Mouse (Mus musculus): ENCODE data around the gene Armc6.
A peak's percentile ranks its signal among the peaks of the same experiment; 100 is the strongest.
"Not testable (repeated sequence)": the region's sequence is repeated elsewhere in the genome, so short reads cannot be mapped to it uniquely, and the experiment has no call there.

The Armc6 gene

DNA sequence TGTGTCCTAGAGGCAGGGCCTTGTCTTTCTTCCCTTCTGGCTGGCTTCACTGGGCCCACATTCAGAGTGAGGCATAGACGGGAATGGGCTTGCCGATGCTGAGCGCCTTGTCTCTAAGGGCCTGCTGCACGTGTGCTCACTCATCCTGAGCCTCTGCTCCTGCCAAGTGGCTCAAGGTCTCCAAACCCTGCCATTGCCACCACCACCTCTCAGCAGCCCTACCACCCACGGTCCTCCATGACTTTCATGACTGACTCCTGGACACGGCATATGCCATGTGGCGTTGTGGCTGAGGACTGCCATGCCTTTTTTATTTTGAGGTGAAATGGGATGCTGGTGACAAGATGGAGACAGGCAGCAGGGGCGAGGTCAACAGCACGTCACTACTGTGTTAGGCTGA, 3.4 kb downstream of the Armc6 start:
- ATAC-seq (ENCODE audit: low TSS enrichment): no peak

GRCm38 (mm10) chr8:70227997-70228396, 6.3 kb downstream of the Armc6 start:
- ATAC-seq (ENCODE audit: low TSS enrichment): no peak

DNA sequence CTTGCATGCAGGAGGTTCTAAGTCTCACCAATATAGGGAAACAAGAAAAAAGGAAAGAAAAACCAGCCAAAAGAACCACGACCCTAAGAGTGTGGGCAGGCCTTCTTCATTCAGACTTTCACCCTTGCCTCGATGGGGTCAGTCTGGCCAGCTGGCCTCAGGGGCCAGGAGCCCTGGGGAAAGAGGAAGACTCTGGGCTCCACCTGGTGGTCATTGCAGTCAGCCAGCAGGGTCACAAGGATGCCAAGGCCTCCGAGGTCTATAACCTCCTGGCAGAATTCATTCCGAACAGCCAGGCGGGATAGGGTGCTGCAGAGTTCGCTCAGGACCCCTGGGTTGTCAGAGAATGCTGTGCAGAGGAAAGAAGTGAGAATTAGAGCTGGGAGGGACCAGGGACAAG, 10.9 kb downstream of the Armc6 start:
- 0 out of 2 replicates have a peak, but pooled peaks have one; percentile 29 for ATAC-seq (ENCODE audit: low TSS enrichment)

DNA sequence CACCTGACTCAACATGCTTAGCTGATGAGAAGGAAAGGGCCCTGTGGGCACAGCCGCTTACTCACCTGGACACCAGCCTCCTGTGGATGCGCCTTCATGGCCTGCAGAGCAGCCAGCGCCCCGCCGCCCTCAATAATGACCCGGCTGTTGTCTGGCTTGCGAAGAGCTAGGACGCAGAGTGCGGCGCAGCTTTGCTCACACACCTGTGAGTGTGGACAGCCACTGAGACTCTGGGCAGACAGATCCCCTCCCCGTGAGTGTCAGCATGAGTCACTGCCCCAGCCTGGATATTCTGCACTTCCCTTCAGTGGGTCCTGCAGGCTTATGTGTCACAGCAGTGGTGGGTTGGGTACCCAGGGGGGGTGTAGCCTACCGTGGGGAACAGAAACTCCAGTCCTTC, 12.2 kb downstream of the Armc6 start:
- ATAC-seq (ENCODE audit: low TSS enrichment): no peak

DNA sequence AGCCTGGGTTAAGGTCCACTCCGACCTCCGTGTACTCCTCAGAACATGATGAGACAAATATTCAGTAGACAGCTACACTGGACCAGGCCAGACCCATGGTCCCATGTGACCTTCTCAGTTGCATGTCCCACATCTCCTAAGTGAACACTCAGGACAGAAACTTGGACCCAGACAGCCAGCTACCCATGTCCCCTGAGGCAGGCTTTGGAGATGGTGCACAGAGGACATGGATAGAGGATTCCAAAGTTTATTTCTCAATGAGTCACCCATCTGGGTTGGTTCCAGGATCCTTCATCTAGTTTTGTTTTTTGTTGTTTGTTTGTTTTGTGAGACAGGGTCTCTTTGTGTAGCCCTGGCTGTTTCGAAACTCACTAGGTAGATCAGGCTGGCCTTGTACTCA, 13.4 kb downstream of the Armc6 start:
- ATAC-seq (ENCODE audit: low TSS enrichment): no peak

DNA sequence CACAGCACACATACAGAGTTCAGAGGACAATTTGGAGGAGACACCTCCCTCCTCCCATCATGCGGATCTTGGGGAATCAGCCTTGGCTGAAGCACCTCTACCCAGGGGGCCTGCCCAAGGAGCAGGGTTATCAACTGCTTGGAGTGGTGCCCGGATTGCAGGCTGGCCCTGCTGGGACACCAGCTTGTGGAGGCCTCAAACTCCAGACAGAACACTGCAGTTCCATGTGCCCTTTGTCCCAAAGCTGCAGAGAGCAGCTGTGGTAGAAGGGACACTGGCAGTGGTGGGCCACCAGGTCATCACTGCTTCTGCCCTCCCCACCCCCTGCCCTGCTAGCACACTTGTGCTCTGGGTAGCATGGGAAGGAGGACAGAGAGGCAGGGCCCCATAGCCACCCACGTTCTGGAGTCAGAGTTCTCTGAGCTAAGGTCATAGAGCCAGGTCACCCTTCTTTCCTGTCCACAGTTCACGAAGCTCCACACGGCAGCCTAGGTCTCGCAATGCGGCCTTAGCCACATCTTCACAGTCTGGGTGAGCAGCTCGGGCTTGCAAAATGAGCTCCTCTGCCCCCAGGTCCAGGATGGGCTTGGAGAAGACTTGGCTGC, 13.9 kb downstream of the Armc6 start:
- no peak for ATAC-seq (ENCODE audit: low TSS enrichment)

GRCm38 (mm10) chr8:70219107-70219684, 15.1 kb downstream of the Armc6 start:
- ATAC-seq (ENCODE audit: low TSS enrichment): no peak

- no peak for ATAC-seq (ENCODE audit: low TSS enrichment)
Measured at GRCm38 (mm10) chr8:70217441-70217840, 16.8 kb downstream of the Armc6 start.

DNA sequence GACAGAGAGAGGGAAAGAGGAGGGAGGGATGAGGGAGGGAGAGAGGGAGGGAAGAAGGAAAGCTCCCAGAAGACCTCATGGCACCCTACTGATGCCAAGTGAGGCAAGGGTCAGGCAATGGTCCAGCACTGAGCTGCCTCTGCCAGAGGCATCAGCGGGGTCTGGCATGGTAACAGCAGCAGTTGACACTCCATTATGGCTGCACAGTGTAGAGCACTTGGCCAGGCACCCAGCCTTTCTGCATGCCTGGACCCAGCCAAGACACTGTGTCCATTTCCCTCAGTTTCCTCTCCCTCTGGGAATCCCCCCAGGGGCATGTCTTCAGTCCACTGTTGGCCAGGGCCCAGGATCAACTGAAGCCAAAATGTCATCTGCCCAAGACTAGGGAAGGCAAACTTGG, 17.7 kb downstream of the Armc6 start:
- ATAC-seq (ENCODE audit: low TSS enrichment): no peak

- ATAC-seq (ENCODE audit: low TSS enrichment): not testable (repeated sequence)
Measured at GRCm38 (mm10) chr8:70216161-70216560, 18.1 kb downstream of the Armc6 start.

DNA sequence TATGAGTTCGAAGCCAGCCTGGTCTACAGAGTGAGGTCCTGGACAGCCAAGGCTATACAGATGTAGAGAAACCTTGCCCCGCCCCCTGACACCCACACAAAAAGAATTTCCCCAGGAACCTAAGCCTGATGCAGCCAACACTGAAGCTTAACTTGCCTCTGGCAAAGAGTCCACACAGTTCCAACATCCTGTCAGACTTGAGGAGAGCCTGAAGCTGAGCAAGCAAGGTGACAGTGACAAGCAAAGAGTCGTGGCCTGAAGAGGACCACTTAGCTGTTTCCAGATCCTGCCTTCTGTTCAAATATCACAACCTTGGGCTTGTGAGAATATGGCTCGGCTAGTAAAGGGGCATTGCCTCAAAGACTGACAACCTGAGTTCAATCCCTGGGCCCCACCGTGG, 19.2 kb downstream of the Armc6 start:
- ATAC-seq (ENCODE audit: low TSS enrichment): no peak

GRCm38 (mm10) chr8:70214411-70214810, 19.9 kb downstream of the Armc6 start:
- no peak for ATAC-seq (ENCODE audit: low TSS enrichment)

GRCm38 (mm10) chr8:70212112-70213055, 21.9 kb downstream of the Armc6 start, which contains the start of gene Slc25a42:
Gene Slc25a42, minus strand, starts transcription at chr8:70212305.
- peak; percentile 84 for ATAC-seq (ENCODE audit: low TSS enrichment)

DNA sequence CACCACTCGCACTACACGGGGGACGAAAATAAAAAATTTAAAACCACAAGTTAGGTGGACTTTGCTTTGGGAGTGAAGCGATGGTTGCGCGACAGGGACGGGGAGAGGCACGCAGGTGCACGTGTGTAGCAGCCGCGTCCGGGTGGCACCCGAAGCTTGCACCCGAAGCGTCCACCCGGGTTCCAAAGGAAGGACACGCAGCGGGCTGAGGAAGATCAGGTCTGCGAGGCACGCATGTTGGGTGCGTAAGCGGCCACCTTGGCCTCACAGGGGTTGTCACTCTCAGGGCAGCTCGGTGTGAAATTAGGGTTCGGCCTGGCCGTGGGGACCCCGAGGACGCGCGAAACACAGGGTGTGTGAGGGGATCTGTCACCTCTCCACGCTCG, 22.5 kb downstream of the Armc6 start:
- ATAC-seq (ENCODE audit: low TSS enrichment): no peak

DNA sequence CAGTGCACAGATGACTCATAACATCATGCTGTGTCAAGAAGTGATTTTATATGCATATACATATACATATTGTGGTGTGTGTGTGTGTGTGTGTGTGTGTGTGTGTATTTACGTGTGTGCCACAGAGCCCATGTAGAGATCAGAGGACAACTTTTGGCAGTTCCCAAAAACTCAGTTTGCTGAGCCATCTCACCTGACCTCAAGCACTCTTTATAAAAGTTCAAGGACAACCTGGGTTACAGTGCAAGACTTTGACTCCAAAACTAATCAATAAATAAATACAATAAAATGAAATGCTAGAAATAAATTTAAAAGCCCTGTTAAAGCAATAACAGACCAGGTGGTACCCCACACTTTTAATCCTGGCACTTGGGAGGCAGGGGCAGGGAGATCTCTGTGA, 23.0 kb downstream of the Armc6 start:
- no peak for ATAC-seq (ENCODE audit: low TSS enrichment)

DNA sequence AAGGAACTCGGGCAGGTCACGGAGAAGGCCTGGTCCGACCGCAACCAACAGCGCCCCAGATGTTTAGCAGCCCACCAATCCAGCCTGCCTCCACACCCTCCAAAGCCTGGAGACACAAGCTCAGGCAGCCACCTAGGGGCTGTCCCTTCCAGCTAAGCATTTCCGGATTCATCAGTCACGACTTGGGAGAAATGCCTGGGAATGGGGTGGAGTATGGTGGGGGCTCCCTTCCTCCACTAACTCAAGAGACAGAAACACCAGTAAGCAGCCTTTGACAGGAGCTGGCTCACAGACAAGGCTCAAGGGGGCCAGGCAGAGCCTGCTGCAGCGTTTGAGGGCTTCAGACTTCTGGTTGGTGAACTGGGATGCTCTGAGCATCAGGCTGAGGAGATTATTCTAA, 23.7 kb downstream of the Armc6 start:
- peak; percentile 20; the same call in 1 of the 2 replicates for ATAC-seq (ENCODE audit: low TSS enrichment)

DNA sequence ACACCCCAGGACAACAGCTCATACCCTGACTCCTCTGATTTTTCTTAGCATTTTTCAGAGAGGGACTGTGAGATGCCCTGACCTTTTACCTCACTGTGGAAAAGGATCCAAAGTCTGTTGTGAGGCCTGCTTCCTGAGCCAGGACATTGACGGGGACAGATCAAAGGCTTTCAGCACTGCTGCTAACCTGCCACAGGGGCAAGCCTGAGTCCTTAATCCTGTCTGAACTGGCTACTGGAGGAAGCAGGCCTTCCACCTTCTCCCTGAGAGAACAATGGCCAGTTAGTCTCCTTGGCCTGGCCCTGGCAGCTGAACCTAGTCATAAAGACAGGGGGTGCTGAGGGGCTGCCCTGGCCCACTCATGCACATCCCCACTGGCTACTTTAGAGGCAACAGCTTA, 26.1 kb downstream of the Armc6 start:
- no peak for ATAC-seq (ENCODE audit: low TSS enrichment)

GRCm38 (mm10) chr8:70204757-70205156, 29.5 kb downstream of the Armc6 start:
- ATAC-seq (ENCODE audit: low TSS enrichment): no peak

- ATAC-seq (ENCODE audit: low TSS enrichment): peak; percentile 66
Measured at GRCm38 (mm10) chr8:70203072-70203471, 31.2 kb downstream of the Armc6 start.

- ATAC-seq (ENCODE audit: low TSS enrichment): no peak
Measured at GRCm38 (mm10) chr8:70201417-70201816, 32.8 kb downstream of the Armc6 start.

GRCm38 (mm10) chr8:70200098-70200681, 34.1 kb downstream of the Armc6 start:
- ATAC-seq (ENCODE audit: low TSS enrichment): peak; percentile 63

DNA sequence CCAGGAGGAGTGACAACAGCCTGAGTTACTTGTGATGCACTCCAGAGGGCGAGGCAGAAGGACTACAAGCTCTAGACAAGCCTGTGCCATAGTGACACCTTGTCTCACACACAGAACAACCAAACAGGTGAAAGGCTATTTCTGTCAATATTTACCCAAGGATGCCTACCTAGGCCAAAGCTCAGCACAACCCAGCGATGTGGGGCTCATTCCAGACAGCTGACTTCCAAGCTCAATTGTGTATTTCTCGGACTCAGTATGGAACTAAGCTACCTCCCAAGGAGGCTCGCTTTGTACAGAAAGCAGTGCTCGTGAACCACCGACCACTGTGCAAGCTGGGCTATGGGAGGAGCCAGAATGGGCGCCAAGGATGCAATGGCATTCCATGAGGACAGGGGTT, 36.7 kb downstream of the Armc6 start:
- no peak for ATAC-seq (ENCODE audit: low TSS enrichment)

All from frontal cortex, adult (tissue).